In genomic region chr1:16016366-16016765, GRCm38 (mm10) we compare ENCODE assay signal across 34 mouse cellular contexts.
"Had no signal": no experiment of that assay in that cellular context is flagged by ENCODE, and none has a peak within 500 bp of the region (broad histone marks: within the 10 kb centered on the region; RNA-seq: fewer than 3 reads in every experiment).

No protein-coding gene starts in this region.

- H3K9me3 ChIP-seq: heart, embryonic 12.5 days; heart, embryonic 13.5 days; heart, embryonic 15.5 days; hindbrain, embryonic 10.5 days; hindbrain, embryonic 12.5 days; hindbrain, embryonic 13.5 days; hindbrain, embryonic 15.5 days; intestine, embryonic 15.5 days; kidney, embryonic 15.5 days had no signal

- H3K36me3 ChIP-seq: heart, embryonic 12.5 days; heart, embryonic 13.5 days; heart, embryonic 15.5 days; hindbrain, embryonic 10.5 days; hindbrain, embryonic 12.5 days; hindbrain, embryonic 13.5 days; hindbrain, embryonic 15.5 days; intestine, embryonic 15.5 days; kidney, embryonic 15.5 days had no signal

- ATAC-seq: hindbrain, embryonic 16.5 days; hindbrain, postnatal 0 days; inflammation-experienced regulatory T-cells, adult 6 months; intestine, embryonic 15.5 days; intestine, embryonic 16.5 days; intestine, postnatal 0 days had no signal

- H3K4me1 ChIP-seq: heart, embryonic 12.5 days; heart, embryonic 13.5 days; heart, embryonic 15.5 days; hindbrain, embryonic 10.5 days; hindbrain, embryonic 12.5 days; hindbrain, embryonic 13.5 days; hindbrain, embryonic 15.5 days; intestine, embryonic 15.5 days; kidney, embryonic 15.5 days had no signal

- H3K4me2 ChIP-seq: heart, embryonic 12.5 days; heart, embryonic 13.5 days; heart, embryonic 15.5 days; hindbrain, embryonic 12.5 days; hindbrain, embryonic 13.5 days; hindbrain, embryonic 14.5 days; hindbrain, embryonic 15.5 days; intestine, embryonic 15.5 days; kidney, embryonic 15.5 days had no signal

- H3K9ac ChIP-seq: heart, embryonic 12.5 days; heart, embryonic 13.5 days; heart, embryonic 15.5 days; hindbrain, embryonic 12.5 days; hindbrain, embryonic 13.5 days; hindbrain, embryonic 14.5 days; hindbrain, embryonic 15.5 days; intestine, embryonic 15.5 days; kidney, embryonic 15.5 days had no signal

- H3K27ac ChIP-seq: heart, embryonic 13.5 days; heart, embryonic 15.5 days; hindbrain, embryonic 10.5 days; hindbrain, embryonic 12.5 days; hindbrain, embryonic 13.5 days; hindbrain, embryonic 14.5 days; hindbrain, embryonic 15.5 days; hindbrain, postnatal 0 days; intestine, embryonic 15.5 days; kidney, embryonic 15.5 days; kidney, postnatal 0 days; layer of hippocampus, adult 2 months; left cerebral cortex, adult 2 months had no signal

- H3K4me3 ChIP-seq: heart, embryonic 12.5 days; heart, embryonic 13.5 days; heart, embryonic 15.5 days; hindbrain, embryonic 10.5 days; hindbrain, embryonic 12.5 days; hindbrain, embryonic 13.5 days; hindbrain, embryonic 15.5 days; intestine, embryonic 15.5 days; kidney, embryonic 15.5 days; layer of hippocampus, adult 2 months; left cerebral cortex, adult 2 months had no signal

- H3K27me3 ChIP-seq: heart, embryonic 12.5 days; heart, embryonic 13.5 days; heart, embryonic 15.5 days; hindbrain, embryonic 12.5 days; hindbrain, embryonic 13.5 days; hindbrain, embryonic 15.5 days; intestine, embryonic 15.5 days; kidney, embryonic 15.5 days had no signal

- DNase-seq: heart, postnatal 10 days; heart, postnatal 14 days; heart, postnatal 36 days; heart, postnatal 4 days; kidney, adult 11 months; kidney, adult 18-20 months; kidney, adult 2 months; kidney, adult 8-10 months; kidney, adult 9 months; kidney, postnatal 10 days; kidney, postnatal 14 days; kidney, postnatal 25 days; kidney, postnatal 36 days; kidney, postnatal 4 days; layer of hippocampus, adult 9-11 months; layer of hippocampus, postnatal 36 days had no signal
